Mouse (Mus musculus) adrenal gland, postnatal 14 days (tissue): Measurements from ENCODE around the gene Olfr330. TPM values are rescaled to one million over a fixed set of nuclear protein-coding genes. Genes with fewer than 3 reads are reported as not detected.
"Not testable (repeated sequence)": the region's sequence is repeated elsewhere in the genome, so short reads cannot be mapped to it uniquely, and the experiment has no call there.

ENCODE experiments used
- DNase-seq: peaks from one replicate; pipeline ENCODE4 v3.0.0; 2021; ENCODE audit warnings: mixed read lengths
- long read RNA-seq, 2 experiments: library from polyadenylated mRNA; stranded (forward); transcript quantifications; one replicate each; pipeline ENCODE4 v2.0.0; 2021
- total RNA-seq: library from RNA; stranded (reverse); gene quantifications from 2 replicates; pipeline ENCODE4 v1.2.3, GENCODE M21; 2021

Olfr330 gene
- total RNA-seq: not detected in 2 replicates
- long read RNA-seq, experiment 1: 0 reads
- long read RNA-seq, experiment 2: 0 reads

DNA sequence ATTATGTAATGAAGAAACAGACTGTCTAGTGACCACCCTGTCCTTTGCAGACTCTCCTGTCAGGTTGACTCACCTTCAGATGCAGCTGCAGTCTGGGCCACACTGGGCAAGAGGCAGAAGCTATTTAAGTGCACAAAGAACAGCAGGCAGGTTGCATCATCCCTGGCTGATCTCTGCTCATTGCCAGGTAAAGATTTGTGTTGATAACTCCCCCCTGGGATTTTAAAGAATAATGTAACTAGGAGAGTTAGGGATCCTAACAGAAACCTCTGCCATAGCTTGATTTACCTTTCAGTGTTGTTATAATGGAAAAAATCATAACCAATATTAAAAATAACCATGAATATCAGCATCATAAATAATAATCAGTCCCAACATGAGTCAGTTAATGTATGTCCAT lies at the start of gene Olfr330:
Gene Olfr330 (minus strand): TSS at position 101 of the 400 bp plus-strand sequence.
- not testable (repeated sequence) for DNase-seq

GRCm38 (mm10) chr11:58578636-58579035 lies 44.0 kb upstream of the Olfr330 start:
- no peak for DNase-seq

DNA sequence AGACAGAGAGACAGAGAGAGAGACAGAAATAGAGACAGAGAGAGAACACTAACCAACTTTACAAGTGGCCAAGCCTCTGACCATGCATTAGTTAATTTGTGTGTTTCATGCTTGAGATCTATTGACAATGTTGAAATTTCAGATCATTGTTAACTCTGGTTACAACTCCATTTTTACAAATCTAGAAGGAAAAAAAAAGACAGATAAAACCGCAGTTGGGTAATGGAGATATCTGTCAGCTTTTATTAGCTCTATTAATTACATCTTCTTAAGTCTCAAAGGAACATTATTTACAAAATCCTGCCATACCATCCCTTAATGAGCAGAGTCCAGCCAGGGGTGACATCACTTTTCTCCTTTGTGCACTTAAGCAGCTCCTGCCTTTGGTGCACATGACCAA lies 42.8 kb upstream of the Olfr330 start, which contains the start of gene Olfr325:
Gene Olfr325 (plus strand): TSS at position 301 of the 400 bp plus-strand sequence.
- DNase-seq: no peak

- DNase-seq: no peak
These were observed 35.8 kb upstream of the Olfr330 start, which contains the start of gene Olfr224 for GRCm38 (mm10) chr11:58570405-58570804. TSS of gene Olfr224 (minus strand) at chr11:58570553.

- no peak for DNase-seq
These were observed 20.9 kb upstream of the Olfr330 start, which contains the start of gene Olfr328 for GRCm38 (mm10) chr11:58555536-58555935. TSS of gene Olfr328 (minus strand) at chr11:58555636.

- DNase-seq: no peak
These were observed 11.7 kb upstream of the Olfr330 start, which contains the start of gene Olfr329-ps for GRCm38 (mm10) chr11:58546322-58546721. TSS of gene Olfr329-ps (minus strand) at chr11:58546422.

- DNase-seq: peak; percentile 19
These were observed 14.9 kb downstream of the Olfr330 start for GRCm38 (mm10) chr11:58519756-58520155.

- DNase-seq: peak; percentile 69
These were observed 15.7 kb downstream of the Olfr330 start for GRCm38 (mm10) chr11:58518916-58519315.

DNA sequence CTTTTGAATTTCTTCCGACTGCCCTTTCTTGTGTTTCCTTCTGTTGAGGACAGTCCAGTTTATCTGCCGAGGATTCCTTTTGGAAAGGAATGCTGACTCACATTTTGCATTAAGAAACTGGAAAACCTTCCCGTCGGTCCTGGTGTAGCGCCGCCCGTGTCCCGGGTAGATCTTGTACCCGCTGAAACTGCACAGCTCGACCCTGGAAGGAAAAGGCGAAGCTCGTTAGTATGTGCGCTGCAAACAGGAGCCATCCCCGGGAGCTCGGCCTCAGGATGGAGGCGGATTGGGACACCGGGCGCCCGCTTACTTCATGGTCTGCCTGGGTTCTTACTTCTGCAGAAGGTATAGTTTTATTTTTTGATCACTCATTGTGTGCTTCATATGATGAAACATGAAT lies 25.6 kb downstream of the Olfr330 start:
- DNase-seq: not testable (repeated sequence)

DNA sequence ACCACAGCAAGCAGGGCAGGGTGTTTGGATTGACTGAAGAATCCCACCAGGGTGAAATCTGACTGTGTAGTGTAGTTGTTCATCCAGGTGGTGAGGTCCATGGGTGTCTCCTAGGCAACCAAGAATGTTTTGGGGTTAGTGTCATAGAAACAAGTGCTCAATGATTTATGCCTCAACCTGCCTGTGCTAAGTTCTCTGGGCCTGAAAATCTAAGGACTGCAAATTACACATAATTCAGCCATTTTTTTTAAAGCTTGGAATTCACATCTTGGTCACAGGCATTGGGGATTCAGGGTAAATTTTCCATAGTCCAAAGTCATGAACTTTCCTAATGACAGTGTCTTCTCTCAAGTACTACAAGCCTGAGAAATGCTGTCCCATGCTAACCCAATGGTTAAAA lies 32.2 kb downstream of the Olfr330 start, which contains the start of gene Olfr331:
Gene Olfr331 (minus strand): TSS at position 101 of the 400 bp plus-strand sequence.
- DNase-seq: not testable (repeated sequence)

DNA sequence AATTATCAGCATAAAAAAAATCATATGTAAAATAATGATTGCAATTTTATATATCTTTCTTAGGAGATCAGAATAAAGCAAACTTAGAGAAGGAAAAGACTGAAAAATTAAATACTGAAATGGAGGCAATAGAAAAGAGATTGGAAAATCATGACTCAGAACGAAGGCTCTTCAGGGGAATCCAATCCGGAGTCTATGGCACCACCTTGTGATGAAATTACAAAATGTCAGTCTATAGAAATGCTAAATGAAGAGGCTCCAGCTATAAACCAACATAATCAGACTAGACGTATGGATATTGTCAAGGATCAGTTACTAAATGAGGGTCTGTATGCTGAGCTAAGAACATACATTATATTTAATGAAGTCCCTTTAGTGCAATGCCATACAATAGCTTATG lies 35.3 kb downstream of the Olfr330 start:
- no peak for DNase-seq

DNA sequence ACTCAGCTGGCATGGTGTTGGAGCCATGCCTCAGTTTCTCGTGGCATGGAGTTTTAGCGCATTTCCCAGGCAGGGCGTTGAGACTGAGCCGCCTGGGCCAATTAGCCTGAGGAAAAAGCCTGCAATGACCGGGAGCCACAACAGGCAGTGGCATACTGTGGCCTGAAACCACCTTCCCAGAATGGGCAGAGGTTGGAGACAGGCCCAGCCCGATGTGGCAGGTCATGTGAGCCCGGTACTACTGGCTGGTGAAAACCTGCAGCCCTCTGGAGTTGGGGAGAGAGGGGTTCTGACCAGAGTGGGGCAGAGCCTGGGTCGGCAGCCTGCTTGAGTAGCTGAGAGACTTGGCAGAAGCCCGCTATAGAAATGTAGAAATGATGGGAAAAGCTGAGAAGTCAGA lies 35.9 kb downstream of the Olfr330 start:
- no peak for DNase-seq

GRCm38 (mm10) chr11:58492455-58492854 lies 42.2 kb downstream of the Olfr330 start, which contains the start of gene Olfr332:
TSS of gene Olfr332 (minus strand) at chr11:58492555.
- no peak for DNase-seq

Other genes with a start within 250 kb of the Olfr330 start
- gene Zfp692, start 227.8 kb downstream of the Olfr330 start, total RNA-seq: 9.1 and 9.3 TPM in 2 replicates
- gene Zfp672, start 204.5 kb downstream of the Olfr330 start, total RNA-seq: 56.7 and 59.3 TPM in 2 replicates
- gene Sh3bp5l, start 204.1 kb downstream of the Olfr330 start, total RNA-seq: 38.5 and 47.5 TPM in 2 replicates
- not detected in 2 replicates for gene Lypd8, start 155.8 kb downstream of the Olfr330 start, total RNA-seq
- gene 1810065E05Rik, start 113.7 kb downstream of the Olfr330 start, total RNA-seq: not detected in 2 replicates
- not detected in 2 replicates for gene Gm12253, start 102.3 kb downstream of the Olfr330 start, total RNA-seq
- gene Lypd9, start 81.9 kb downstream of the Olfr330 start, total RNA-seq: not detected in 2 replicates
- not detected in 2 replicates for gene Olfr30, start 72.6 kb downstream of the Olfr330 start, total RNA-seq
- not detected in 2 replicates for gene Olfr332, start 42.3 kb downstream of the Olfr330 start, total RNA-seq
- not detected in 2 replicates for gene Olfr331, start 32.3 kb downstream of the Olfr330 start, total RNA-seq
- not detected in 2 replicates for gene Olfr329-ps, start 11.6 kb upstream of the Olfr330 start, total RNA-seq
- gene Olfr328, start 20.8 kb upstream of the Olfr330 start, total RNA-seq: 0.15 TPM in 1 of 2 replicates, not detected in the other
- not detected in 2 replicates for gene Olfr224, start 35.7 kb upstream of the Olfr330 start, total RNA-seq
- gene Olfr325, start 42.9 kb upstream of the Olfr330 start, total RNA-seq: not detected in 2 replicates
- gene Olfr324, start 60.3 kb upstream of the Olfr330 start, total RNA-seq: not detected in 2 replicates
- gene 2210407C18Rik, start 81.2 kb upstream of the Olfr330 start, total RNA-seq: not detected in 2 replicates
- gene Olfr323, start 95.7 kb upstream of the Olfr330 start, total RNA-seq: not detected in 2 replicates
- 0.49 and 1.3 TPM in 2 replicates for gene Trim58, start 105.6 kb upstream of the Olfr330 start, total RNA-seq
- not detected in 2 replicates for gene Olfr322, start 123.9 kb upstream of the Olfr330 start, total RNA-seq
- gene Olfr320, start 146.3 kb upstream of the Olfr330 start, total RNA-seq: not detected in 2 replicates
- not detected in 2 replicates for gene Olfr319, start 164.3 kb upstream of the Olfr330 start, total RNA-seq
- not detected in 2 replicates for gene Olfr318, start 189.2 kb upstream of the Olfr330 start, total RNA-seq
- gene Olfr317, start 204.4 kb upstream of the Olfr330 start, total RNA-seq: not detected in 2 replicates
- gene Olfr316, start 217.9 kb upstream of the Olfr330 start, total RNA-seq: not detected in 2 replicates
- not detected in 2 replicates for gene Olfr315, start 238.4 kb upstream of the Olfr330 start, total RNA-seq
- not detected in 2 replicates for gene Olfr314, start 248.1 kb upstream of the Olfr330 start, total RNA-seq